Mouse (Mus musculus) E14TG2a.4 (cell line): ENCODE measurements around the gene Zfp951.
"Not testable (repeated sequence)": the region's sequence is repeated elsewhere in the genome, so short reads cannot be mapped to it uniquely, and the experiment has no call there.

Source experiments
- CTCF ChIP-seq: conservative IDR thresholded peaks from 2 replicates; pipeline ENCODE4 v1.5.1; 2014; ENCODE audit warnings: low read length
- NANOG ChIP-seq: IDR thresholded peaks from 2 replicates; pipeline ENCODE4 v1.6.1; 2014; ENCODE audit warnings: borderline replicate concordance, low read length, mixed read lengths
- POU5F1 ChIP-seq: IDR thresholded peaks from 2 replicates; pipeline ENCODE4 v1.6.1; 2014; ENCODE audit warnings: low read length, borderline replicate concordance

- not testable (repeated sequence) for TF ChIP-seq CTCF, NANOG, POU5F1
Measured at GRCm38 (mm10) chr5:104859962-104860525, at the start of gene Zfp951.
